Mouse (Mus musculus) testis, adult 2 months (tissue): ENCODE measurements around the gene Foxq1. TPM values are rescaled to one million over a fixed set of nuclear protein-coding genes. Genes with fewer than 3 reads are reported as not detected.

ENCODE experiments used
- H3K27ac ChIP-seq: fragments of 200-500 bp; 2 replicates; pipeline ENCODE4 v1.5.1; 2012; ENCODE audit warnings: low read depth, low read length; ENCODE audit not compliant: control insufficient read depth, insufficient read depth
- H3K27me3 ChIP-seq: fragments of 200-500 bp; 2 replicates; pipeline ENCODE4 v1.6.1; 2012; ENCODE audit warnings: mild to moderate bottlenecking, low read length, moderate library complexity; ENCODE audit not compliant: control insufficient read depth, insufficient read depth
- H3K36me3 ChIP-seq: fragments of 200-500 bp; 2 replicates; pipeline ENCODE4 v1.6.1; 2012; ENCODE audit warnings: mild to moderate bottlenecking, low read length; ENCODE audit not compliant: control insufficient read depth, insufficient read depth
- H3K4me1 ChIP-seq: fragments of 200-500 bp; 2 replicates; pipeline ENCODE4 v1.6.1; 2012; ENCODE audit warnings: low read length; ENCODE audit not compliant: control insufficient read depth, insufficient read depth
- H3K4me3 ChIP-seq: fragments of 200-500 bp; 2 replicates; pipeline ENCODE4 v1.5.1; 2012; ENCODE audit warnings: low read depth, mild to moderate bottlenecking, low read length, moderate library complexity, mixed read lengths; ENCODE audit not compliant: control insufficient read depth
- CTCF ChIP-seq: fragments of 200-500 bp; IDR thresholded peaks from 2 replicates; pipeline ENCODE4 v1.5.1; 2012; ENCODE audit warnings: low read depth, mild to moderate bottlenecking, inconsistent platforms, low read length, moderate library complexity; ENCODE audit not compliant: control insufficient read depth, insufficient read depth, insufficient replicate concordance
- POLR2A ChIP-seq: fragments of 200-500 bp; IDR thresholded peaks from 2 replicates; pipeline ENCODE4 v1.6.1; 2012; ENCODE audit warnings: low read depth, mild to moderate bottlenecking, inconsistent platforms, low read length, moderate library complexity; ENCODE audit not compliant: control insufficient read depth
- polyA plus RNA-seq: library from polyadenylated mRNA; depleted of rRNA; stranded (reverse); fragments of >200 nt; gene quantifications from 2 replicates; pipeline ENCODE4 v1.2.3, GENCODE M21; 2012; rRNA removed

Foxq1 gene
- polyA plus RNA-seq, result 2.7 TPM in 2 replicates

- Histone ChIP-seq H3K27me3 (no peaks in the 10 kb centered on the region), H3K4me3 (no peak within 1 kb of the TSS), H3K36me3 (no peaks in the 10 kb centered on the region), H3K4me1 (peaks cover 20% of the 10 kb centered on the region), H3K27ac (no peak within 1 kb of the TSS)
- TF ChIP-seq POLR2A, result no peak
Measured at GRCm38 (mm10) chr13:31555834-31556233, at the start of gene Foxq1. TSS of gene Foxq1 (plus strand) at chr13:31556134.

DNA sequence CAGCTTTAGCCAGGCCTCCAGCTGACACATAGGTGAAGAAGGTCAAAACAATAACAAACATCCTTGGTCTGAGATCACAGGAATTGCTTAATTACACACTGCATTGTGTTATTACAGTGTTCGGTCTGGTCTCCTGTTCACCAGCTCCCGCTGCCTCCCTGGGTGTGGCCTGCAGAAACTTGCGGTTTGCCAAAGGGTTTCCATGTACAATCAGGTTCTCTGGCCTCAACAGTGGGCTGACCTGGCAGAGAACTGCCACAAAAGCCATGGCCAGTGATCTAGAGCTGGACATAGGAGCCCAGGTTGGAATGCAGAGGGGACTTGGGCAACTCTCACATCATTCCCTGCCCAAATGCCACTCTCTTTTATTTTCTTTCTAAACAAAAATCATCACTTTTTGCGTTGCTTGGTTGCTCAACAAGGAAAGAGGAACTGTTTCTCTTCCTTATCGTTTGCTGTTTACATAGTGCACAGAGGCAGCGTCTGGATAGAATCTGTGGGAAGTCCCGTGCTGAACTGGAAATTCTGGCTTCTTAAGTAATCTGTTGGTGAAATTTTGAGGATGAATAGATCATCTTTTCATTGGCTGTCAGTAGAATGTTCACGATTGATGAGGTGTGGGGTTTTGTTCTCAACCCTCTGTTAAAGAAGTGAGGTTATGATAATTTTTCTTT lies 49.3 kb upstream of the Foxq1 start:
- no peak overlapping the region for H3K4me3 ChIP-seq
- H3K36me3 ChIP-seq, result no peaks in the 10 kb centered on the region
- no peak overlapping the region for H3K27ac ChIP-seq
- H3K27me3 ChIP-seq, result no peaks in the 10 kb centered on the region
- TF ChIP-seq CTCF, result no peak
- TF ChIP-seq POLR2A, result no peak
- peaks cover 6% of the 10 kb centered on the region; the same call in 1 of the 2 replicates for H3K4me1 ChIP-seq

DNA sequence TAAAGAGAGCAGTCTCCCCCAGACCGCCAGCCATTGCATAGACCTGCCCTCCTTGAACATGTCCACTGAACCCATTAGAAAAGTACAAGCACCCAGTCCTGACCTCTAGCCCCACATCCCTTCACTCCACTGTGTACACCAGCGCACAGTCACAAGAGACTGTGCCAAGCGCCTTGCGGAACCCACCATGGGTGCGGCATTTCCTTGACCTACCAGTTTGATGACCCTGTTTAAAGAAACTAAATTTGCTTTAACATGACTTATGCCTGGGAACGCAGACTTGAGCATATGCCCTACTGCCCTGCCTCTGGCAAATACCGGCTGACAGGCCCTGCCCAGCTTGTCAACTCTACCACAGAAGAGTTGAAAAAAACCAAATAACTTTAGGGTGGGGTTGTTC lies 40.7 kb upstream of the Foxq1 start:
- no peak overlapping the region for H3K27ac ChIP-seq
- H3K4me3 ChIP-seq, result no peak overlapping the region
- no peaks in the 10 kb centered on the region for H3K27me3 ChIP-seq
- no peak for TF ChIP-seq POLR2A
- TF ChIP-seq CTCF, result no peak
- no peaks in the 10 kb centered on the region for H3K4me1 ChIP-seq
- H3K36me3 ChIP-seq, result no peaks in the 10 kb centered on the region

- H3K4me1 ChIP-seq, result no peaks in the 10 kb centered on the region
- H3K36me3 ChIP-seq, result no peaks in the 10 kb centered on the region
- H3K27me3 ChIP-seq, result no peaks in the 10 kb centered on the region
- H3K27ac ChIP-seq, result no peak overlapping the region
- no peak for TF ChIP-seq CTCF
- H3K4me3 ChIP-seq, result no peak overlapping the region
Measured at GRCm38 (mm10) chr13:31518411-31518886, 37.5 kb upstream of the Foxq1 start.

DNA sequence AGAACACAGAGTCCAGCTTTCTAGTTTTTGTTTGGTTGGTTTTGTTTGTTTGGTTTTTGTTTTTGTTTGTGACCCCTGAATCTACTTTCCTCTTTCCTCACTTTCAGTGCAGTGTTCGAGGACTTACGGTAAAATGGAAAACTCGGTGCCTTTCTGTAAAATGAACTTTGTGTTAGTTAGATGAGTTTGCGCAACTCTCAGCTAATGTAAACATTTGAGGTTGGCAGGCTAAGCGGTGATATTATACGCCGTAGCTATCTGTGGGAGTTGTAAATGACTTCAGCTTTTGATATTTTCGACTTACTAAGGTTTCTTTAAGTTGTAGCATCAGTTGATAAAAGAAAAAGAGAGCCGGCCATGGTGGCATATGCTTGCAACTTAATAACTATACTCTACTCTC lies 37.0 kb upstream of the Foxq1 start:
- no peaks in the 10 kb centered on the region for H3K27me3 ChIP-seq
- no peaks in the 10 kb centered on the region for H3K36me3 ChIP-seq
- H3K4me1 ChIP-seq, result no peaks in the 10 kb centered on the region
- H3K27ac ChIP-seq, result no peak overlapping the region
- TF ChIP-seq CTCF (no peak), POLR2A (no peak)
- no peak overlapping the region for H3K4me3 ChIP-seq

- H3K4me1 ChIP-seq, result no peaks in the 10 kb centered on the region
- no peaks in the 10 kb centered on the region for H3K36me3 ChIP-seq
- H3K4me3 ChIP-seq, result no peak overlapping the region
- H3K27me3 ChIP-seq, result no peaks in the 10 kb centered on the region
- no peak overlapping the region for H3K27ac ChIP-seq
- no peak for TF ChIP-seq CTCF
- no peak for TF ChIP-seq POLR2A
Measured at GRCm38 (mm10) chr13:31524976-31525375, 31.0 kb upstream of the Foxq1 start.

GRCm38 (mm10) chr13:31531186-31531585 lies 24.7 kb upstream of the Foxq1 start:
- Histone ChIP-seq H3K4me3 (no peak overlapping the region), H3K27ac (no peak overlapping the region), H3K4me1 (no peaks in the 10 kb centered on the region), H3K27me3 (no peaks in the 10 kb centered on the region), H3K36me3 (no peaks in the 10 kb centered on the region)
- TF ChIP-seq POLR2A, result no peak
- no peak for TF ChIP-seq CTCF

DNA sequence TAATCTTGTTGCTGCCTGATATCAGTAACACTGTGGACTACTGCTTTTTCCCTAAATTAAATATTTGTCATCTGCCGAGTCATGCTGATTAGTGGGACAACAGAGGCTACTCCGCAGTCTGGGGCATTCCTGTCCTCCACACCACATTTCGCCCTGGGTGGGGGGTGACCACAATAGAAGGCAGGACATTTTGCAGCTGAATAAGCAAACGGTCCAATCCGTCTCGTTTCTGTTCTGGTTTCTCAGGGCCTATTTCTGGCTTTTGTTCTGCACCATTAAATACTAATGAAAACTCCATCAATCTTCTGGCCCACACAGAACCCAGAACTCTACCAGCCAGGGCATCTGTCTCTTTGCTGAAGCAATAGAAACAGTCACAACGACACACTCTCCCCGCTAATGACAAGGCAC lies 24.3 kb upstream of the Foxq1 start:
- H3K36me3 ChIP-seq, result no peaks in the 10 kb centered on the region
- H3K4me3 ChIP-seq, result no peak overlapping the region
- no peaks in the 10 kb centered on the region for H3K27me3 ChIP-seq
- no peak for TF ChIP-seq POLR2A
- no peak for TF ChIP-seq CTCF
- no peak overlapping the region for H3K27ac ChIP-seq
- H3K4me1 ChIP-seq, result no peaks in the 10 kb centered on the region
